9 mouse cellular contexts compared by ENCODE assay signal in the genomic region with DNA sequence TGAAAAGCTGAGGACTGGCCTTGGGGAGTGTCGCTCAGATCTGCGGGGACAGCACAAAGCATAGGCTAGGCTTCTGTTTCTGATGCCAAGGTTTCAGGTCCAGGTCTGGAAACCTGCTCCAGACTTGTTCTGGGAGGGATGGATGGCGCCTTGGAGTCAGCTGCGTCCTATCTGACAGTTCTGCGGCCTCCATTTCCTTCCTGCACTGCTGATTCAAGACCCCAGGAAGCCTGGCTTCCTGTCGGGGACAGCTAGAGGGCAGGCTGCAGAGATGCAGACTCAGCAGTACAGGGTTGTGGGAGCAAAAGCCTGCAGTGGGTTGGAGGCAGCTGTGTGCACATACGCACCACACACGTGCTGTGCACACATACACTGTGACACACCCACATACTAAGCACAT. TPM values are rescaled to one million over a fixed set of nuclear protein-coding genes. Genes with fewer than 3 reads are reported as not detected.
DNase-seq lines count a peak whose midpoint lies in the region; ATAC-seq lines count a peak whose summit lies in the region.
"Had no signal": no experiment of that assay in that cellular context is flagged by ENCODE, and none has a peak within 500 bp of the region (broad histone marks: within the 10 kb centered on the region; RNA-seq: fewer than 3 reads in every experiment).

No protein-coding gene starts in this region.

- no peaks in the 10 kb centered on the region for H3K36me3 ChIP-seq in liver, embryonic 13.5 days
- H3K36me3 ChIP-seq: G1E had no signal

- no peak overlapping the region for H3K9ac ChIP-seq in liver, embryonic 13.5 days

- no peak overlapping the region for H3K4me2 ChIP-seq in liver, embryonic 13.5 days

- H3K4me3 ChIP-seq in liver, embryonic 13.5 days (replicated peaks) = no peak overlapping the region

- WGBS in liver, embryonic 13.5 days (ENCODE audit: insufficient replicate concordance) = 19% methylated on average over 8 of the region's 8 CpGs

- 0 out of 2 replicates have a peak overlapping the region, but pooled peaks have one; percentile 38 for H3K27ac ChIP-seq in liver, embryonic 13.5 days

- peaks cover 22% of the 10 kb centered on the region for H3K4me1 ChIP-seq in liver, embryonic 13.5 days (replicated peaks)

- H3K27me3 ChIP-seq in liver, embryonic 13.5 days = no peaks in the 10 kb centered on the region

- DNase-seq in gastrocnemius, postnatal 25 days = peak; percentile 19
- DNase-seq in gastrocnemius, postnatal 10 days = no peak
- peak; percentile 17 for DNase-seq in adrenal gland, postnatal 25 days
- peak; percentile 33 to 38 for DNase-seq in heart, postnatal 36 days
- no peak for DNase-seq in liver, embryonic 13.5 days
- DNase-seq in thymus, postnatal 25 days = peak; percentile 80
- no peak for DNase-seq in urinary bladder, adult 2 months (ENCODE audit: low spot score)
- no peak for DNase-seq in Muller cell, postnatal 12 days (ENCODE audit: inconsistent ontology term)

- ATAC-seq in liver, embryonic 13.5 days (ENCODE audit: low read depth) = peak; percentile 70

- no peaks in the 10 kb centered on the region for H3K9me3 ChIP-seq in liver, embryonic 13.5 days (replicated peaks)
- H3K9me3 ChIP-seq: G1E had no signal

- intact Hi-C loops in heart, postnatal 36 days (cut with DNase I) = no loop called here

RNA-seq across cellular contexts. Expression of a gene that starts 18.4 kb away (rescaled TPM):
- 10 to 100 TPM; 14.7 to 16.9 TPM for total RNA-seq in gastrocnemius, postnatal 25 days (2021)
- total RNA-seq in gastrocnemius, postnatal 10 days (2021) = 10 to 100 TPM; 17.1 to 25.7 TPM
- 29.5 and 36.6 TPM in 2 replicates for total RNA-seq in adrenal gland, postnatal 25 days (2021)
- total RNA-seq in heart, postnatal 36 days (2021) = 10 to 100 TPM; 24.4 to 27.7 TPM
- 5.4 and 7.1 TPM in 2 replicates for polyA plus RNA-seq in liver, embryonic 13.5 days (2015; fragmentation: Nextera tagmentation; extraction: Ambion mirVana)
- polyA plus RNA-seq in urinary bladder, adult 2 months (2012; rRNA removed) = 7.5 and 10.4 TPM in 2 replicates

RNA-seq across cellular contexts. Expression of a gene that starts 50.0 kb away (rescaled TPM):
- total RNA-seq in gastrocnemius, postnatal 25 days (2021) = 100 to 1,000 TPM in 1 of 2 experiments, 10 to 100 TPM in 1; 92.3 to 104 TPM
- total RNA-seq in gastrocnemius, postnatal 10 days (2021) = 100 to 1,000 TPM; 103 to 108 TPM
- total RNA-seq in adrenal gland, postnatal 25 days (2021) = 98.8 and 106 TPM in 2 replicates
- total RNA-seq in heart, postnatal 36 days (2021) = 10 to 100 TPM; 89.6 to 92.4 TPM
- 134 and 159 TPM in 2 replicates for polyA plus RNA-seq in liver, embryonic 13.5 days (2015; fragmentation: Nextera tagmentation; extraction: Ambion mirVana)
- 69.8 and 80.2 TPM in 2 replicates for polyA plus RNA-seq in urinary bladder, adult 2 months (2012; rRNA removed)

RNA-seq across cellular contexts. Expression of a gene that starts 58.8 kb away (rescaled TPM):
- 10 to 100 TPM; 89.2 TPM for total RNA-seq in gastrocnemius, postnatal 25 days (2021)
- total RNA-seq in gastrocnemius, postnatal 10 days (2021) = 10 to 100 TPM; 53.2 to 54.7 TPM
- total RNA-seq in adrenal gland, postnatal 25 days (2021) = 14.8 and 20.4 TPM in 2 replicates
- total RNA-seq in heart, postnatal 36 days (2021) = 10 to 100 TPM; 60.7 to 68.4 TPM
- polyA plus RNA-seq in liver, embryonic 13.5 days (2015; fragmentation: Nextera tagmentation; extraction: Ambion mirVana) = 7.4 and 8.3 TPM in 2 replicates
- 9.1 TPM in 2 replicates for polyA plus RNA-seq in urinary bladder, adult 2 months (2012; rRNA removed)

Comparison
In these comparisons a context has a peak if more than half of its experiments do, and no peak if none do; other contexts are left out.
1. DNase-seq: peak in gastrocnemius, postnatal 25 days (single experiment), adrenal gland, postnatal 25 days (single experiment), heart, postnatal 36 days (2 of 2) and thymus, postnatal 25 days (single experiment); none in gastrocnemius, postnatal 10 days (single experiment), liver, embryonic 13.5 days (single experiment), urinary bladder, adult 2 months (single experiment) and Muller cell, postnatal 12 days (single experiment).